8 mouse cellular contexts compared by ENCODE assay signal in the genomic region with DNA sequence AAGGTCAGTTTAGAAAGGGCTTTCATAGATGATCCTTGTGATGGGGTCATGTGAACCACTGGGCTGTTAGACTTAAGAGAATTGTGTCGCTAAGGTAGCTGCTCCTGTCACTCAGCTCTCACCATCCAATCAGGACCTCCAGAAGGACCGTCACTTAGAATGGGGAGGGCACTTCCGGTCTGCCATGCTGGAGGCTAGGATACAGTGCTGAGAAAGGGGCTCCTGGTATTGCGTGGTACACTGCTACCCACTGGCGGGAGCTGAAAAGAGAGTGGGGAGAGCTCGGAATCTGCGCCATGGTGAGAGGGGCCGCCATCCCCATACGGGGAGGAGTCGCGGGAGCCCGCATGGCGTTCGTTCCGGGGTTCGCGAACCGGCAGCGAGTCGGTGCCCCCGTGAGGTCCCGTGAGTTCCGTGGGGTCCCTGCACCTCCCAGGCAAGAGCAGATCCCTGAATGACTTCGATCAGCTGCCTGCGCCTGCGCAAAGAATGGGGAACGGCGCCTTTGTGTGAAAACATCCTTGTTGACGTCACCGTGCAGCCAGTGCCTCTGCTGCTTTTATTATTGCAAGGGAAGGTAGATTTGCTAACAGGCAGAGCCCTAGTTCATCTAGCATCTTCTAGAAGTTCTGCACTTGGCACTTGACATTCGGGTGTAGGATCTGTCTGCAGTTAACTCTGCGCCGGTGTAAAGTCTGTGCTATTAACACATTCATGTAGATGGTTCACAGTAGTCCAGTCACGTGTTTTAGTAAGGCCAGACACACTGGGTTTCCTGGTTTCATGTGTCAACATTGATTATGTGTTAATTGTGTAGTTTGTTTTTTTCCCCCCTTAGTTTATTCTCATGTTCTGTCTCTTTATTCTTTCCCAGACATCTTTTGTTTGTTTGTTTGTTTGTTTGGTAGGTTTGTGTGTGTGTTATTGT. TPM values are rescaled to one million over a fixed set of nuclear protein-coding genes. Genes with fewer than 3 reads are reported as not detected.
DNase-seq lines count a peak whose midpoint lies in the region; ATAC-seq and TF ChIP-seq lines count a peak whose summit lies in the region.

A gene (plus strand): TSS at position 173 of the 928 bp plus-strand sequence.

- no peaks in the 10 kb centered on the region for H3K36me3 ChIP-seq in heart, embryonic 11.5 days (ENCODE audit: control insufficient read depth, insufficient read depth, low read length)
- peaks cover 14% of the 10 kb centered on the region; the same call in 1 of the 2 replicates for H3K36me3 ChIP-seq in kidney, embryonic 16.5 days (ENCODE audit: insufficient read depth, low read length)
- no peaks in the 10 kb centered on the region for H3K36me3 ChIP-seq in liver, adult 2 months (ENCODE audit: control insufficient read depth, insufficient read depth, low read length)
- no peaks in the 10 kb centered on the region for H3K36me3 ChIP-seq in myocyte (ENCODE audit: control insufficient read depth, insufficient read depth)
- no peaks in the 10 kb centered on the region for H3K36me3 ChIP-seq in splenic B cell, adult 2 months (ENCODE audit: control insufficient read depth, insufficient read depth, low read length, poor library complexity, severe bottlenecking)

- TF ChIP-seq CTCF in bone marrow macrophage, adult 2 months (IDR thresholded peaks at IDR 0.05; ENCODE audit: low read depth, low read length): no peak
- TF ChIP-seq CTCF in embryonic fibroblast, embryonic 13.5 days (IDR thresholded peaks at IDR 0.05; ENCODE audit: borderline replicate concordance, insufficient read depth, low read length): no peak
- TF ChIP-seq CTCF in liver, adult 2 months (IDR thresholded peaks at IDR 0.05; ENCODE audit: low read depth, low read length): no peak

- H3K4me3 ChIP-seq in bone marrow macrophage, adult 2 months (ENCODE audit: insufficient read depth, low read length): peak within 1 kb of the TSS; percentile 76
- H3K4me3 ChIP-seq in embryonic fibroblast, embryonic 13.5 days (ENCODE audit: insufficient read depth, low read length): peak within 1 kb of the TSS; percentile 53
- H3K4me3 ChIP-seq in heart, embryonic 11.5 days (ENCODE audit: low read depth, low read length): peak within 1 kb of the TSS; percentile 83
- H3K4me3 ChIP-seq in kidney, embryonic 16.5 days (ENCODE audit: low read length): peak within 1 kb of the TSS; percentile 74
- H3K4me3 ChIP-seq in liver, adult 2 months (ENCODE audit: insufficient read depth, low read depth, low read length): peak within 1 kb of the TSS; percentile 90
- peak within 1 kb of the TSS; percentile 44 for H3K4me3 ChIP-seq in myocyte

- H3K4me2 ChIP-seq in heart, embryonic 11.5 days: peak within 1 kb of the TSS; percentile 58
- H3K4me2 ChIP-seq in kidney, embryonic 16.5 days (replicated peaks; ENCODE audit: low read depth, low read length): peak within 1 kb of the TSS; percentile 54
- peak within 1 kb of the TSS; percentile 81 for H3K4me2 ChIP-seq in myocyte (ENCODE audit: low read depth)

- TF ChIP-seq POLR2A in bone marrow macrophage, adult 2 months (IDR thresholded peaks at IDR 0.05; ENCODE audit: borderline replicate concordance, low read depth, low read length): 0 out of 2 replicates have a peak, but pooled peaks have one; percentile 5
- peak; percentile 80 for TF ChIP-seq POLR2A in embryonic fibroblast, embryonic 13.5 days (IDR thresholded peaks at IDR 0.05; ENCODE audit: low read depth, low read length)
- 0 out of 2 replicates have a peak, but pooled peaks have one; percentile 16 for TF ChIP-seq POLR2A in liver, adult 2 months (IDR thresholded peaks at IDR 0.05; ENCODE audit: extremely low read depth, insufficient read depth, low read length)
- peak; percentile 72 for TF ChIP-seq POLR2A in myocyte (IDR thresholded peaks at IDR 0.05; ENCODE audit: insufficient read length, low read depth)

- peak; percentile 86 for DNase-seq in B cell, adult 2 months
- peak; percentile 79 for DNase-seq in liver, adult 2 months (ENCODE audit: extremely low read depth, low read depth, low spot score)
- DNase-seq in splenic B cell, adult 2 months (ENCODE audit: low read depth, low spot score): peak; percentile 88

- ATAC-seq in heart, embryonic 11.5 days (replicated peaks; ENCODE audit: insufficient number of reproducible peaks, low FRiP score, low TSS enrichment): peak; percentile 95
- peak; percentile 99 for ATAC-seq in kidney, embryonic 16.5 days (ENCODE audit: low FRiP score, low TSS enrichment)

- H3K4me1 ChIP-seq in bone marrow macrophage, adult 2 months (ENCODE audit: control insufficient read depth, insufficient read depth, low read length): no peaks in the 10 kb centered on the region
- no peaks in the 10 kb centered on the region for H3K4me1 ChIP-seq in embryonic fibroblast, embryonic 13.5 days (ENCODE audit: control insufficient read depth, insufficient read depth, low read length)
- no peaks in the 10 kb centered on the region for H3K4me1 ChIP-seq in heart, embryonic 11.5 days (ENCODE audit: control insufficient read depth, insufficient read depth, low read length)
- 0 out of 2 replicates have a peak, but pooled peaks cover 2% of the 10 kb centered on the region for H3K4me1 ChIP-seq in kidney, embryonic 16.5 days (ENCODE audit: insufficient read depth, low read length)
- no peaks in the 10 kb centered on the region for H3K4me1 ChIP-seq in liver, adult 2 months (ENCODE audit: control insufficient read depth, insufficient read depth, low read length)

- 5% methylated on average over 33 of the region's 34 CpGs for WGBS in heart, embryonic 11.5 days (ENCODE audit: insufficient replicate concordance)
- WGBS in kidney, embryonic 16.5 days: 5% methylated on average over 33 of the region's 34 CpGs
- WGBS in liver, adult 2 months: 4% methylated on average over 34 of the region's 34 CpGs

- peak within 1 kb of the TSS; percentile 46 for H3ac ChIP-seq in myocyte (ENCODE audit: control insufficient read depth, insufficient read length)

- peak within 1 kb of the TSS; percentile 80 for H3K27ac ChIP-seq in bone marrow macrophage, adult 2 months (ENCODE audit: insufficient read depth, low read depth, low read length)
- peak within 1 kb of the TSS; percentile 68 for H3K27ac ChIP-seq in embryonic fibroblast, embryonic 13.5 days (ENCODE audit: insufficient read depth, low read length)
- peak within 1 kb of the TSS; percentile 90 for H3K27ac ChIP-seq in heart, embryonic 11.5 days (ENCODE audit: low read depth, low read length)
- peak within 1 kb of the TSS; percentile 86 for H3K27ac ChIP-seq in kidney, embryonic 16.5 days (ENCODE audit: low read length)
- H3K27ac ChIP-seq in liver, adult 2 months (replicated peaks; ENCODE audit: insufficient read depth, low read depth, low read length): no peak within 1 kb of the TSS

- no peaks in the 10 kb centered on the region; the same call in 1 of the 2 replicates for H3K79me2 ChIP-seq in liver, adult 2 months (ENCODE audit: control insufficient read depth, insufficient read depth, low read length)
- peaks cover 25% of the 10 kb centered on the region for H3K79me2 ChIP-seq in myocyte (ENCODE audit: control insufficient read depth, insufficient read depth)

- H3K9ac ChIP-seq in heart, embryonic 11.5 days (ENCODE audit: low read depth, low read length): peak within 1 kb of the TSS; percentile 90
- H3K9ac ChIP-seq in kidney, embryonic 16.5 days (replicated peaks; ENCODE audit: low read length): peak within 1 kb of the TSS; percentile 80
- peak within 1 kb of the TSS; percentile 77 for H3K9ac ChIP-seq in liver, adult 2 months (ENCODE audit: low read depth, low read length)

- no peaks in the 10 kb centered on the region for H3K27me3 ChIP-seq in heart, embryonic 11.5 days (ENCODE audit: control insufficient read depth, insufficient read depth, low read length)
- H3K27me3 ChIP-seq in kidney, embryonic 16.5 days (ENCODE audit: insufficient read depth, low read length): no peaks in the 10 kb centered on the region; the same call in 1 of the 2 replicates
- no peaks in the 10 kb centered on the region for H3K27me3 ChIP-seq in liver, adult 2 months (ENCODE audit: control insufficient read depth, insufficient read depth, low read length)
- H3K27me3 ChIP-seq in myocyte (ENCODE audit: control insufficient read depth, insufficient read depth, insufficient read length): no peaks in the 10 kb centered on the region
- no peaks in the 10 kb centered on the region for H3K27me3 ChIP-seq in splenic B cell, adult 2 months (ENCODE audit: control insufficient read depth, insufficient read depth, low read length, poor library complexity, severe bottlenecking)

- 0 out of 2 replicates have a peak, but pooled peaks cover 3% of the 10 kb centered on the region for H3K9me3 ChIP-seq in heart, embryonic 11.5 days (replicated peaks; ENCODE audit: control insufficient read depth, low read length)
- peaks cover 27% of the 10 kb centered on the region for H3K9me3 ChIP-seq in kidney, embryonic 16.5 days (ENCODE audit: low read length)

TF ChIP-seq in myocyte, 11 proteins besides CTCF, POLR2A, EP300 and RAD21:
- no peak for TF ChIP-seq REST (IDR thresholded peaks at IDR 0.05; ENCODE audit: insufficient read depth, insufficient read length)
- no peak for TF ChIP-seq E2F4 (IDR thresholded peaks at IDR 0.05; ENCODE audit: insufficient read depth)
- no peak for TF ChIP-seq SRF (IDR thresholded peaks at IDR 0.05; ENCODE audit: control insufficient read depth, insufficient read length, low read depth)
- peak; percentile 19 for TF ChIP-seq MAX (IDR thresholded peaks at IDR 0.05; ENCODE audit: low read depth)
- peak in 1 of 3 experiments; percentile 51 for TF ChIP-seq MYOD1 (IDR thresholded peaks at IDR 0.05; ENCODE audit: control insufficient read depth in 1 of 3, insufficient read length in 2 of 3, low read depth in 2 of 3)
- no peak for TF ChIP-seq TCF3 (IDR thresholded peaks at IDR 0.05; ENCODE audit: insufficient read length, low read depth)
- TF ChIP-seq USF1 (IDR thresholded peaks at IDR 0.05; ENCODE audit: low read depth): peak; percentile 87
- TF ChIP-seq MYOG (IDR thresholded peaks at IDR 0.05; ENCODE audit: control insufficient read depth in 1 of 3, insufficient read depth in 1 of 3, insufficient read length in 2 of 3, low read depth in 2 of 3): no peak
- no peak for TF ChIP-seq CEBPB (IDR thresholded peaks at IDR 0.05; ENCODE audit: insufficient read depth, poor library complexity, severe bottlenecking)
- TF ChIP-seq TCF12 (IDR thresholded peaks at IDR 0.05; ENCODE audit: insufficient read depth, poor library complexity, severe bottlenecking): no peak
- peak; percentile 71 for TF ChIP-seq POLR2AphosphoS2 (IDR thresholded peaks at IDR 0.05; ENCODE audit: insufficient read length, low read depth)

RNA-seq across cellular contexts. Expression of the gene that starts here (rescaled TPM):
- 1.9 and 3.3 TPM in 2 replicates for polyA plus RNA-seq in bone marrow macrophage, adult 2 months (2012; ENCODE audit: insufficient read depth, insufficient read length, missing spikeins)
- 6.1 and 8.6 TPM in 2 replicates for polyA plus RNA-seq in embryonic fibroblast, embryonic 13.5 days (2011; ENCODE audit: insufficient read length, low read depth, missing spikeins)
- polyA plus RNA-seq in heart, embryonic 11.5 days (2014; fragmentation: Nextera tagmentation; extraction: Ambion mirVana): 5.4 and 6.1 TPM in 2 replicates
- 9.4 and 12.1 TPM in 2 replicates for polyA plus RNA-seq in kidney, embryonic 16.5 days (2015; fragmentation: Nextera tagmentation; extraction: Ambion mirVana)
- 1.2 and 1.9 TPM in 2 replicates for total RNA-seq in liver, adult 2 months (2014; rRNA removed)
- 0.02 and 0.21 TPM in 2 replicates for polyA plus RNA-seq in liver, adult 2 months (2012; rRNA removed)
- 4.2 TPM for polyA plus RNA-seq in myocyte (2012; fragmentation: generic; extraction: Trizol)

Comparison
In these comparisons a context has a peak if more than half of its experiments do, and no peak if none do; other contexts are left out.
1. POLR2A ChIP-seq: peak in every context shown above with its lines; median percentile 80 in embryonic fibroblast, embryonic 13.5 days; 72 in myocyte; 16 in liver, adult 2 months; 5 in bone marrow macrophage, adult 2 months.